Mouse (Mus musculus) heart, postnatal 36 days (tissue): Measurements from ENCODE around the gene Mast4. TPM values are rescaled to one million over a fixed set of nuclear protein-coding genes. Genes with fewer than 3 reads are reported as not detected.

ENCODE experiments used
- DNase-seq, 2 experiments: peaks; one replicate each; pipeline ENCODE4 v3.0.0; 2021 to 2022
- intact Hi-C: fragments of 180-260 bp; cut with DNase I; formaldehyde crosslinking; loops from one replicate; pipeline ENCODE4 v1.15.1; 2025
- total RNA-seq, 2 experiments: library from RNA; stranded (reverse); gene quantifications; 2 replicates each; pipeline ENCODE4 v1.2.3; 2021

The Mast4 gene
- total RNA-seq, 2 experiments from 2014 or later: 26.8 to 29.3 TPM

- DNase-seq: peak; percentile 26 to 34
- intact Hi-C loops: no loop called here
Measured at GRCm38 (mm10) chr13:102693341-102693801, 640.9 kb downstream of the Mast4 start, which contains the start of gene Cd180. Gene Cd180 (plus strand): TSS chr13:102693558.

GRCm38 (mm10) chr13:102691408-102692150 lies 642.7 kb downstream of the Mast4 start:
- DNase-seq: no peak
- intact Hi-C loops: no loop called here

- intact Hi-C loops: no loop called here
- no peak for DNase-seq
Measured at GRCm38 (mm10) chr13:102690184-102690583, 644.1 kb downstream of the Mast4 start.

- intact Hi-C loops: no loop called here
- DNase-seq: no peak
Measured at GRCm38 (mm10) chr13:102689201-102690090, 644.9 kb downstream of the Mast4 start.

GRCm38 (mm10) chr13:102688121-102688520 lies 646.2 kb downstream of the Mast4 start:
- no peak for DNase-seq
- intact Hi-C loops: no loop called here

GRCm38 (mm10) chr13:102684890-102685289 lies 649.4 kb downstream of the Mast4 start:
- intact Hi-C loops: no loop called here
- DNase-seq: no peak
